Mouse (Mus musculus) kidney, postnatal 10 days (tissue): Measurements from ENCODE around the gene Comp.

Experiments
- DNase-seq: peaks from one replicate; pipeline ENCODE4 v3.0.0; 2021; ENCODE audit warnings: mixed read lengths

Comp gene

GRCm38 (mm10) chr8:70404212-70404611 lies 30.9 kb downstream of the Comp start:
- DNase-seq: no peak

DNA sequence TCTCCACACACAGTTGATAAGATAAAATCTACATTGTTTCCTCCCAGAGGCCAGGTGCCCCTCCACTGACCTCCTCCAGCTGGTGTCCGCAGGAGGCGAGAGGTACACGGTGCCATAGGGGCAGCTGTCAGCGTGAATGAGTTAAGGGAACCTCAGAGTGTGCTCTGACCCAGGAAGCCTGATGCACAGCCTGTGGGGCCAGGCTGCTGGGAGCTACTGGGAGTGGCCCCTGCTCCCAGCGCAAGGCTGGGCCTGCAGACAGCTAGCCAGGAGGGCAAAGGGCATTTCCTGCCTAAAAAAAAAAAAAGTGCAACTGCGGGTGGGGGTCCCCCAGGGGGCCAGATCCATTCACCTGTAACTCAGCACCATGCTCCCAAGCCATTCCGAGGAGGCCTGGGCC lies 31.8 kb downstream of the Comp start:
- peak; percentile 21 for DNase-seq

GRCm38 (mm10) chr8:70406427-70407069 lies 33.2 kb downstream of the Comp start:
- peak; percentile 64 for DNase-seq

DNA sequence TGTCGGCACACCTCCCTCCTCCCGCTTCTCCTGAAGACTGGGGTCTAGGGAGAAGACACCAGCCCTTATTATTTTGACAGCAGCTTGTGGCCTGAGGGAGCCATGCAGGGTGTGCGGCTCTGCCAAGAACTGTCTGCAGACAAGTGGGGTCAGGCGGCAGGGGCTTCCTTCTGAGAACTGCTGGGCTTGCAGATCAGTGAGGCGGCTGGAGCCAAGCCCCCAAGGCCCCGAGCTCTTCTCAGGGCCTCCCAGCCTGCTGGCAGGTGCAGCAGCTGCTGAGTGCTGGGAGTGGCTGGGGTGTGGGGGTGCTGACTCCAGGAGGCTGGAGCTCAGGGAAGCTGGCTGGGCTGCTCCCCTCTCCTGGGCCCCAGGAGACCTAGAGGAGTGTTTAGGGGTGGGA lies 34.9 kb downstream of the Comp start:
- peak; percentile 22 for DNase-seq

DNA sequence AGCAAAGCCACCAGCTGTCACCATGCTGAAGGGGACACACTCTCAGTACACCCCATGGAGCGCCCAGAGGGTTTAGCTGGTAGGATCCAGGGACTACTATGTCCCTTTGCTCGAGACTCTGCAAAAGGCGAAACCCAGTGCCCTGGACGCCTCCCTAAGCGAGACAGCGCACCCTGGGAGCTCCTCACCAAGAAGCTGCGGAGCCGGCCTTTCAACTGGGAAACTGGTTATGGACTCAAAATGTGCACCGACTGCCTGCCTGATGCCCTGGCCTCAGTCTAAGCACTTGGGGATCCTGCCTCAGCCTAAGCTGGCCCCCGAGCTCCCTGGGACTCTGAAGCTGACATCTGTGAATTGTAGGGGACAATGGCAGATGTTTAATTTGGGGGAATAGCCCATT lies 35.7 kb downstream of the Comp start:
- DNase-seq: no peak

DNA sequence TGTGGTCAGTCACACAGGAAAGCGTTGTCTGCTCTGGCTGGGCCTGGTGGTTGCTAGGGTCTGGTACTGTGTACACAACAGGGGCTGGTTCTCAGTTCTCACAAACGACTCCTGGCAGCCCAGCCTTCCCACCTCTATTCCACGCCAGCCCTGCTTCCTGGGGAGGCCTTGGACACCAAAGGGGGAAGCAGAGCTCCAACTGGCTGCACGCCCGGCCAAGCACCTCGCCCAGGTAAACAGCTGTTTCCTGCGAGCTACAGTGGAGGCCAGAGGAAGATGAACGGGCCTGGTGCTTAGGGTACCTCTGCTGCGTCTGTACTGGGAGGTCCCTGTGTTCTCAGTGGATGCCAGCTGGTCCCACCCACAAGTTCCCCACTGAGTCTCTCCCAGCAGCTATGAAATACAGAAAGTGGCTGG lies 36.1 kb downstream of the Comp start:
- peak; percentile 49 for DNase-seq

DNA sequence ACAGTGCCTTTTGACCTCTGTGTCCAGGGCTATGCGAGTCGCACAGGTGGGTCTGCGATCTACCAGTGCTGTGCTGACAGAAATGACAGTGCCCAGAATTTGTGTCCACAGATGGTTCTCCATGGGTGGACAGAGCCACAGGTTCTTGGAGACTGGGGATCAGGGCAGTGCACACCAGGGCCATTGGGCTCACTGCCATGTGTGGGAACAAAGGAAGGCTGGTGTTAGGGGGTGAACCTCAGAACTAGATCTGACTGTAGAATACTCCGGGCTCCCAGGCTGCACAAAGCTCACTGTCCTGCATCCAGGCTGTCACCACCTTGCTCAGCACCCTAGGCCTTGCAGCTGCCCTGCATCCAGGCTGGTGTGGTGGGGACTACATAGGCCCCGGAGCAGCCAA lies 36.9 kb downstream of the Comp start:
- no peak for DNase-seq

DNA sequence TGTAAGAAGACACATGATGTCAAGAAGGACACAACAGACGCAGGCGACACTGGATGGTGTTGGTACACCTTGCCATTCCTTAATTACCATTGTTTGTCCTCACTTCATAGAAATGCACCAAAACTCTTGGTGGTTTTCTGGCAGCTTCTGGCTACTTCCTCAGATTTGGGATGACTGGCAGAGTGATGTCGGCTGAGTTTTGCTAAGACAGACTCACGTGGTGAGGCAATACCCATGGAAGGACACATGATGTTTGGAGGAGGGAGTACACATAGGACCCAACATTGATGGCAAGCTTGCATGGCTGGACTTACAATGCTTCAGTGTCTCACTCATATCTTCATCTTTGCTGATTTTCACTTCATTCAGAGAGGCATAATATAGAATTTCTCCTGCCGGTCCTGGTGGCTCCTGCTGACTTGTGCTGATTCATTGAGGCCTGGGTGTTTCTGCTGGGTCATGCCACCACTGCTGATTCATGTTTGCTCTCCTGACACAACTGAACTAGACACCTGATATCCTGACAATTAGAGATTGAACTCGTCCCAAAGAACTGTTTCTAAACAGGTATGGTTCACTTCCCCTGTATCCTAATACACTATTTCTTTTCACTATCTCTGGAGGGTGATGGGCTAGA lies 41.1 kb downstream of the Comp start:
- no peak for DNase-seq

DNA sequence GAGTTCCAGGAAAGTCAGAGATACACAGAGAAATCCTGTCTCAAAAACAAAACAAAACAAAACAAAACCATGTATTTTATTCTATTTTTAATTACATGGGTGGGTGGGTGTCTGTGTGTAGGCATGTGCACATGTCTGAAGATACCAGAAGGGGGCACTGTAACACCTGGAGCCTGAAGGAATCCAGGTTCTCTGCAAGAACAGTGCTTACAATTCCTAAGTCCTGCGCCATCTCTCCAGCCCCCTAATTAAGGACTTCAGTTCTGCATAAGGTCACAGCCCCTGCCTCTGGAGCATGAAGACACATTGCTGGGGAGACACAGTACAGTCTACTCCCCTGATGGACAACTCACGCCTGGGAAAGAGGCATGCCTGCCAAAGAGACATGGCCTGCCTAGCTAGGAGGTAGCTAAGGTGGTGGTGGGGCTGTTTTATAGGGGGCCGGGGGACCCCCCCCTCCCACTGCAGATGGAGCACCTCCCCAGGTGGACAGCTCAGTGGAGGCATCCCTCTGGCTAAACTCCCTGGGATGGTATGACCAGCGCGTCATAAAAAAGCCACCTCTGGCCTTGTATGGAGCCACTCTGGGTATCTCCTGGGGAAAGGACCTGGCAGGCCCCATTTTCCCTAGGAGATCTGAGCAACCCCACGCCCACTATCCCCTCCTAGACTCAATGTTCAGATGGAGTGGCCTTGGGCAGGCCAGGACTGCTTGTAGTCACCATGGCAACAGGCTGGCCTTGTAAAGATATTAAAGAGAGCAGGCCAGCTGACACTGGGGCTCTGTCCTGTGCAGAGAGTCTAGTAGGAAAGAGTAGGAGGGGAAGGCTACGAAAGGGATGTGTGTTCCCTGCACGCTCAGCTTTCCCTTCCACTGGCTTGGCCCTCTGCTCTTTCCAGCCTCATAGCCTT lies 42.4 kb downstream of the Comp start:
- peak; percentile 48 for DNase-seq

- no peak for DNase-seq
Observed at GRCm38 (mm10) chr8:70416941-70417340, 43.6 kb downstream of the Comp start.

GRCm38 (mm10) chr8:70417914-70418313 lies 44.6 kb downstream of the Comp start:
- no peak for DNase-seq

- DNase-seq: peak; percentile 70
Observed at GRCm38 (mm10) chr8:70418954-70419353, 45.6 kb downstream of the Comp start.

DNA sequence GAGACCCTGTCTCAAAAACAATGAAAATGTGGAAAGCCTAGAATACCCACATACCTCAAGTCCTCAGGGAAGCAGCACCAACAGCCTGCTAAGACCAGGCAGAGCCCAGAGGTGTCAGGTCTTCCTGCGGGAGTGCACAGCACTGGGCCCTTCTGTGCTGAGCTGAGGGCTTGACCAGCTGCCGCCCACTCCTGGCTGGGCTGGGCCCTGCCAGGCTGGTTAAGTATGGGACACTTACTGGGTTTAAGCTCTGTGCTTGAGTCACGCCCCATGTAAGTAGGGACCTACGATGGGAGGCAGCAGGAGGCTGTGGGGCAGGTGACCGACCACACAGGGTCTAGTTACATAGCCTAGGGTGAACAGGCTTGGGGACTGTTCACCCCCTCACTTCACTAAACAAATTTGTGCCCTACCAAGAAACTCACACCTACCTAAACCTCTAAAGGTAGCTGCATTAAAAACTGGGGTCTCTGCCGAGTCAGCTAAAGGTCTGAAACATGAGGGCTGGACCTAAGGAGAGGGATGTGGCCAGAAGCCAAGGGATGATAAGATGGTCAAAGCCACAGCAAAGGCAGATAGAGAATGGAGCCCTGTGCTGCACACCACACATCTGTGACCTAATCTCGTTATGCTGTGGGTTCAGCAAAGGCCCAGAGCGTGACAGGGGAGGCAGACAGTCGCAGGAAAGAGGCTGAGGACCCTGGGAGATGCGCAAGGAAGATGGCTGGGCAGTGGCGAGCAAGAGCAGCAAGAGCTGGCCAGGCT lies 46.7 kb downstream of the Comp start:
- no peak for DNase-seq

- no peak for DNase-seq
Observed at GRCm38 (mm10) chr8:70421349-70422104, 48.2 kb downstream of the Comp start.

- no peak for DNase-seq
Observed at GRCm38 (mm10) chr8:70422722-70423121, 49.4 kb downstream of the Comp start.

- no peak for DNase-seq
Observed at GRCm38 (mm10) chr8:70426300-70426907, 53.0 kb downstream of the Comp start.

GRCm38 (mm10) chr8:70431213-70431612 lies 57.9 kb downstream of the Comp start:
- no peak for DNase-seq
